Mouse (Mus musculus): ENCODE measurements around the gene Asic2.
A peak's percentile ranks its signal among the peaks of the same experiment; 100 is the strongest.

Gene Asic2

DNA sequence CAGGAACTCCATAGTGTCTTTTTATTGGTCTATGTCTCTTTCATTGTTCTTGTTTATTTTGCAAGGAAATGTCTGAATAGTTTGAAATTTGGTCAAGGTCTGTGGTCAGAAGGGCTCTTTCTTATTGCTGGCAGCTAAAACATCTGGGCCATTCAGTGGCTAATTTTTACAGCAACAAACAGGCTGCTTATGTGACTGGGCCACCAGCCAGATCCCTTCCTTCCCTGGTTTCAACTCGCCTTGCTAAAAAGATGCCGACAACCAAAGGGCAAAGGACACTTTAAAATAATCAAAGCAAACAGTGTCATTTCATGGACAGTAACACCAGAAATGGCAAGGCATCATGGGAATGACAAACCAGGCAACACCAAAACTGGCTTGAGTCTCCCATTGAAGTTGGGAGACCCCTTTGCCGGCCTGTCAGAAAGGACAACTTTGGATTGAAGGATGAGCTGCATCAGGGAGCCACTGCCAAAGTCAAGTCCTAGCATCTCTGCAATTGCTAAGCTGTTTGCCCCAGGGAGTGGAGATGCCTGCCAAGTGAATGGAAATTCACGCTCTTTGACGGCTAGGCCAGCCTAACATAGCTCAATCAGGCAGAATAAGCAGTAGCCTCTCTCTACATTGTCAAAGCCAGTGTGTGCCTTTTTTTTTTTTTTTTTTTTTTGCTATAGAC is 123.1 kb downstream of the Asic2 start:
- no peak for DNase-seq (ENCODE audit: low spot score in 2 of 2)

DNA sequence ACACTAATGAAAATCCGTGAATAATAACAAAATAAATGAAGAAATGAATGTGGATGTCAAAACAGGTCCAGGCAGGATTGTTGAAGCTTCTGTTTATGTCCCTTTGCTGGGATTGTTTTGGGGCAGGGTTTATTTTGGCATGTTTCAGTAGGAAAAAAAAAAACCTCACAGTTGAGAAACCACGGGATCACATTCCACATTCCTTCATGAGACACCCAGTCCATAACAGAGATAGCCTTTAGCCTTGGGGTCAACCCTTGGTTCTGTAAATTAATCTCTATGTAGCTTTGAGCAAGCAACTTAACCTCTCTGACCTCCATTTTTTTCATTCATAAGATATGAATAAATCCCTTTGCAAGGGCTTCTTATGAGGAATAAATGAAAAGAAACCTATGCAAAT is 127.3 kb downstream of the Asic2 start:
- no peak for DNase-seq (ENCODE audit: low spot score in 2 of 2)

DNA sequence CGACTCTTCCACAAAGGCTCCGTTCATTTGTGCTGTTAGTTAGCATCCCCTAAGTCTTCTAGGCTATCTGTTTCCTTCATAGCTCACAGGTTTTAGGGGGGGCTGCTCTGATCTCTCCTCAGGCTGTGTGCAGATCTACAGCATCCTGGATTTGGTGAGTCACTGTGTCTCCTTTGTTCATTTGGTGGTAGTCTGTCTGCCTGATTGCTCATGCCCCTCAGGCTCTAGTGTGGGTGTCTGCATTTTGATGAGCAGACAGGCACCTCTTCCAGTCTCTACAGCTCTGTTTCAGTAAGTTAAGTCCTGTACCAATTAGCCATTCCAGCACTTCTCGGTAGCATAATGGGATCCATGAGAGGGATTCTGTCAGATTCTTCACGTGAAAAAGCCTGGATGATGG is 129.8 kb downstream of the Asic2 start:
- no peak for DNase-seq (ENCODE audit: low spot score in 2 of 2)

GRCm38 (mm10) chr11:81832381-81832780 is 135.9 kb downstream of the Asic2 start:
- DNase-seq (ENCODE audit: low spot score in 2 of 2), result no peak

- DNase-seq (ENCODE audit: low spot score in 2 of 2), result no peak
Observed at GRCm38 (mm10) chr11:81816531-81816930, 151.7 kb downstream of the Asic2 start.

- DNase-seq (ENCODE audit: low spot score in 2 of 2), result peak; percentile 47 to 69
Observed at GRCm38 (mm10) chr11:81814816-81815215, 153.4 kb downstream of the Asic2 start.

DNA sequence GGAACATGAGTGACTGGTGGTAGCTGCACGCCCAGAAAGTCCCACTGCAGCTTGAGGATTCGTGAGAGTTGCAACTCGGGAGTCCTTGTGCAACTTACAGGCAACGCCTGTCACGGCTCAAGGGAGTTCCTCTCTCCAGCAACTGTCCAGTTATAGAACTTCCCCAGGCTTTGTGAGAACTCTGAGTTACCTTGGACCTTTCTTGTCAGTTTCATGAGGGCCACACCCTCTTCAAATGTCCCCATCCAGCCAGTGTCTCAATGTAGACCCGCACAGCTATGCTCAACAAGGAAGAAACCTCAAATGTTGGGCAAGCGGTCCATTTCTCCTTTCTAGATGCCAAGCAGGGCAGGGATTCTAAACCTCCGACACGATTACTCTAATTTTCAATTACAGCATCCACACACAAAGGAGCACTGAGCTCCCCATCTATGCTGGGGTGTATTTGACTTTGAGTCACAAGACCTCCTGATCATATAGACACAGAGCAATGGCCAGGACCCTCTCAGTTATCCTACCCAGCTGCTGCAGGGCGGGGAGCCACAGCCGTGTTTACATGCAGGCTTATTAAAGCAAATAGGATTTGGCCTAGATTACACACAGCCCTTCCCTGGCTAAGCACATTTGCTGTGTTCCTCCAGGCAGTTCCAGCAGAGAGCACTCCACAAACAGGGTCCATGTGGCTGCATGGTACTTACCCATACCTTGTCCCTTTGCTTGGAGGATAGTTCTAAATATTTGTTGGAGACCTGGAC is 161.2 kb downstream of the Asic2 start:
- no peak for DNase-seq (ENCODE audit: low spot score in 2 of 2)

- DNase-seq (ENCODE audit: low spot score in 2 of 2), result no peak
Observed at GRCm38 (mm10) chr11:81803544-81803943, 164.7 kb downstream of the Asic2 start.

DNA sequence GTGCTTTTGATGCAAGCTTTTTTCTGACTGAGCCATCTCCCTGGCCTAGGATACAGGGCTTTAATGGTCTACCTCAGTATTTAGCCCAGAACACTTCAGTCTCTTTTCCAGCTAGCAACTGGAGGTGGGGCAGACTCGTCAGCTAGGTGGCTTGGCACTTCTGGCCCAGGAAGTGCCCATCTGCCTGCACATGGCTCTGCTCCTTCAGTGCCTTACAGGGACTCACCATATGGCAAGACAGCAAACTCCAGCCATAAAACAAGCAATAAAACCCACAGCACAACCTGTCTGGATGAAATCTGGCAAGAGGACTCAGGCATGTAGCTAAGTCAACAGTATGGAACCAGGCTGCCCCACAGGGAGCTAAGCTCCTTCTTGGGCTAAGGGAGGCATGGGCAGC is 165.6 kb downstream of the Asic2 start:
- peak in 1 of 2 experiments; percentile 15 for DNase-seq (ENCODE audit: low spot score in 2 of 2)

DNA sequence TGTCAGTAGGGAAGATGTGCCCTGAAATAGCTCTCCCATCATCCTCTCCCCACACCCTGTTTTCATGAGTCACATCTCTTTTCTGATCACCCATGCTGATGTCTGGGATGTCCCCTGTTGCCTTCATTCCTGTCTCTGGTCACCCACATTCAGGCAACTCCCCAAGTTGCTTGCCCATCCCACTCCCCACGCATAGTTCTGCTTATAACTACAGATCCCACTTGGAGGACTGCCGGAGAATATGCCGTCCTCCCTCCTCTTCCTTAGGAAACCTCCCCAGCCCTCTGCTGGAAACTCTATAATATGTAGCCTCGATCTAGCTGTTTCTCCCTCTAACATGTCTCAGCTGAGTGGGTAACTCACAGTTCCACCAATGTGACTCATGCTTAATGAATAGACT is 167.4 kb downstream of the Asic2 start:
- peak; percentile 63 to 66 for DNase-seq (ENCODE audit: low spot score in 2 of 2)

- DNase-seq (ENCODE audit: low spot score in 2 of 2), result peak in 1 of 2 experiments; percentile 50
Observed at GRCm38 (mm10) chr11:81793588-81793987, 174.7 kb downstream of the Asic2 start.

DNA sequence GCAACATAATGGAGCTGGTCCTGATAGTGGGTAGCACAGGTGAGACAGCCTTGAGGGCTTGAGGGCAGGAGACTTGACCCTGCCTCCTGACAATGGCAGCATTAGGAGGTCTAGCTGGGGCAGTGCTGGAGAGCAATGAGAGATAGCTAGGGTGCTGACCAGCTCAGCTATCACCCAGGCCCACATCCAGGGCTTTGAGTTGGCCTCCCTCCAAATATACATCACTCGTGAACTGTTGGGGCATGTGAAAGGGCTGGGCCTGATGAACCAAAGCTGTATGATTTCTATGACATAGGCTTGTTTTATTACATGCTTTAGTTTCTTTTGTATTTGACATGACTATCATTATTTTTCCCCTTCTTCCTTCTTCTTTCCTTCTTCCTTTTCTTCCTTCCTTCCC is 176.7 kb downstream of the Asic2 start:
- no peak for DNase-seq (ENCODE audit: low spot score in 2 of 2)

- DNase-seq (ENCODE audit: low spot score in 2 of 2), result no peak
Observed at GRCm38 (mm10) chr11:81780596-81780995, 187.7 kb downstream of the Asic2 start.

DNA sequence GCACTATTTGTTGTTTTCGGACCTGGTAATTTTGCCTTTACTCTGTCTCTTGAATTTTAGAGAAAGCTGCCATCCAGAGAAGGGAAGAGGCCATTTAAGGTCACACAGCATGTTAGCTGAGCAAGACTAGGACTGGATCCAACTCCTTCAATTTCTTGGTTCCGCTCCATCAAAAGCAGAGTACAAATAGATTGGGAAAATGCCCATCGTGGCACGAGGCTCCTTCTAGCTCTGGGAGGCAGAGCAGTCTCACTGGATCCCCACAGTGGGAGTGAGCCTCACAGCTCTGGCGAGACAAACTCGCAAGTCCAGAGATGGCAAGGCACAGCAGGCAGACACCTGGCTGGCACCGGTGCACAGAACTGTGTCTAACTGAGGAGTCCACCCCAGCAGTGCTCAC is 188.4 kb downstream of the Asic2 start:
- peak; percentile 34 to 69 for DNase-seq (ENCODE audit: low spot score in 2 of 2)

GRCm38 (mm10) chr11:81771195-81771895 is 196.9 kb downstream of the Asic2 start:
- DNase-seq (ENCODE audit: low spot score in 2 of 2), result no peak

- DNase-seq (ENCODE audit: low spot score in 2 of 2), result no peak
Observed at GRCm38 (mm10) chr11:81769691-81770260, 198.5 kb downstream of the Asic2 start.

GRCm38 (mm10) chr11:81768305-81768704 is 200.0 kb downstream of the Asic2 start:
- no peak for DNase-seq (ENCODE audit: low spot score in 2 of 2)

DNA sequence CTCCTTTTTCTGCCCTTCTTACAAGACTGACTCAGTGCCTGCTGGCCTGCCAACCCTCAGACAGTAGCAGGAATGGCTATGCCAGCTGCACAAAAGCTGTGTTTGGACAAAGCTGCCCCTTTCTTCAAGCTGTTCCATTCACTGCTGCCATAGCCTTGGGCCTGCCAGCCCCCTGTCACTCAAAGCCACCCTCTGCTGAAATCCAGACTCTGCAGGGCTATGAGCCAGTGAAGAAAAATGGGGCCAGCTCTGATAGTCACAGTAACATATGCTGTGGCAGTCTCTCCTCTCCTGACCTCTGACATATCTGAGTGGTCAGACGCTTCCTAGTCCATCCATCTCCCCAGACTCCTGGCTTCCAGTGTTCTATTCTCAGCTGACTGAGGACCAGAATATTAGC is 200.5 kb downstream of the Asic2 start:
- DNase-seq (ENCODE audit: low spot score in 2 of 2), result peak; percentile 35 to 61

DNA sequence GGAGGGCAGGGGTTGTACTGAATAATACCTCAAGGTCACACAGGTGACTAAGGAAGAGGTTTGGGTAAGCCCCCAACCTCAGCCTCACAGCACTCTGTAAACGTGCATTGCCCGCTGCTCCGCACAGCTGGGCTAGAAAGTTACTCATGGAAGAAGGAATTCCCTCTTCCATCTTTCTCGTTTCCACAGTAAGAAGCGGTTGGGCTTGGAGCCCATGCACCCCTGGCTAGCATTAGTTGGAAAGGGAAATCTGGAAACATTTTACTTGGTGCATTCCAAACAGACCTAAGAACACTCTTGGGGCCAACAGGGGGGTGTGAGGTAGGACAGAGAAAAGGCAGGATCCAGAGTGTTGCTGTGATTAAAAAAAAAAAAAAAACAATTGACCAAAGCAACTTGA is 203.0 kb downstream of the Asic2 start:
- no peak for DNase-seq (ENCODE audit: low spot score in 2 of 2)

- DNase-seq (ENCODE audit: low spot score in 2 of 2), result peak in 1 of 2 experiments; percentile 26
Observed at GRCm38 (mm10) chr11:81764778-81765177, 203.5 kb downstream of the Asic2 start.

DNA sequence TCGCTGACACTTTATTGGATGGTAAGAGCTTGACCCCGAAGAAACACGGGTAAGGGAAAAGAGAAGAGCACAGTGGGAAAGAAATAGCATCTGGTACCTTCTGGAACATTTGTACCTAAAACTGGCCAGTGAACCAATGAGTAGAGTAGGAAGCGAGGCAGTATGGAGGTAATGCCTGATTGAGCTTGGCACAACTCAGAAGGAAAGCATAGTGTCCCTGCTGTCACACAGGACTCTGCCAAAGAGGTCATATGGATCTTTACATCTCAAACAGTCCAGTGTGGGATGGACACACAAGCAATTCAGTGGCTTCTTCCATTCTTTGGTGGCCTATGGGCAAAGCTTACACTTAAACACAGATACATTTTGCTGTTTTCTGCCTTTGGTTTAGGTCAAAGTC is 211.0 kb downstream of the Asic2 start:
- DNase-seq (ENCODE audit: low spot score in 2 of 2), result no peak

- no peak for DNase-seq (ENCODE audit: low spot score in 2 of 2)
Observed at GRCm38 (mm10) chr11:81750876-81751275, 217.4 kb downstream of the Asic2 start.
